Mouse (Mus musculus) liver (tissue): ENCODE measurements around the gene Clcn7.

Source experiments
- DNase-seq: peaks from one replicate; pipeline ENCODE4 v3.0.0-alpha.2; 2020; ENCODE audit warnings: mixed read lengths

Gene Clcn7

GRCm38 (mm10) chr17:25133275-25133698, at the start of gene Clcn7:
Gene Clcn7 (plus strand): TSS chr17:25133391.
- DNase-seq, result peak; percentile 92

- peak; percentile 60 for DNase-seq
Observed at GRCm38 (mm10) chr17:25083444-25083931, 49.7 kb upstream of the Clcn7 start, which contains the start of gene Tmem204. Gene Tmem204 (minus strand): TSS chr17:25083591.

- DNase-seq, result no peak
Observed at GRCm38 (mm10) chr17:25084835-25085385, 48.3 kb upstream of the Clcn7 start.

GRCm38 (mm10) chr17:25086724-25087123, 46.5 kb upstream of the Clcn7 start:
- peak; percentile 87 for DNase-seq

- DNase-seq, result peak; percentile 85
Observed at GRCm38 (mm10) chr17:25089158-25089557, 44.0 kb upstream of the Clcn7 start.

- peak; percentile 63 for DNase-seq
Observed at GRCm38 (mm10) chr17:25090450-25090849, 42.7 kb upstream of the Clcn7 start.

GRCm38 (mm10) chr17:25096221-25096620, 37.0 kb upstream of the Clcn7 start:
- no peak for DNase-seq

- no peak for DNase-seq
Observed at GRCm38 (mm10) chr17:25100052-25100451, 33.1 kb upstream of the Clcn7 start.

- DNase-seq, result no peak
Observed at GRCm38 (mm10) chr17:25101338-25101737, 31.9 kb upstream of the Clcn7 start.

- no peak for DNase-seq
Observed at GRCm38 (mm10) chr17:25107786-25108185, 25.4 kb upstream of the Clcn7 start.

GRCm38 (mm10) chr17:25109578-25109977, 23.6 kb upstream of the Clcn7 start:
- DNase-seq, result peak; percentile 66

GRCm38 (mm10) chr17:25110590-25110989, 22.6 kb upstream of the Clcn7 start:
- no peak for DNase-seq

GRCm38 (mm10) chr17:25111220-25111619, 22.0 kb upstream of the Clcn7 start:
- no peak for DNase-seq

- DNase-seq, result no peak
Observed at GRCm38 (mm10) chr17:25111739-25112422, 21.3 kb upstream of the Clcn7 start.

GRCm38 (mm10) chr17:25112423-25112810, 20.8 kb upstream of the Clcn7 start:
- DNase-seq, result no peak

GRCm38 (mm10) chr17:25114908-25115645, 18.1 kb upstream of the Clcn7 start:
- DNase-seq, result peak; percentile 68

- DNase-seq, result peak; percentile 97
Observed at GRCm38 (mm10) chr17:25115664-25116432, 17.3 kb upstream of the Clcn7 start, which contains the start of gene Telo2. Gene Telo2 (minus strand): TSS chr17:25115967.

GRCm38 (mm10) chr17:25117263-25117662, 15.9 kb upstream of the Clcn7 start:
- DNase-seq, result no peak

- DNase-seq, result no peak
Observed at GRCm38 (mm10) chr17:25120406-25120805, 12.8 kb upstream of the Clcn7 start, which contains the start of gene Ptx4. Gene Ptx4 (plus strand): TSS chr17:25120760.

GRCm38 (mm10) chr17:25123979-25124378, 9.2 kb upstream of the Clcn7 start:
- DNase-seq, result peak; percentile 40

GRCm38 (mm10) chr17:25125442-25126060, 7.6 kb upstream of the Clcn7 start:
- peak; percentile 62 for DNase-seq

GRCm38 (mm10) chr17:25127079-25127478, 6.1 kb upstream of the Clcn7 start:
- peak; percentile 81 for DNase-seq
